Mouse (Mus musculus) right cerebral cortex, postnatal 36 days (tissue): ENCODE measurements around the gene Zyg11b.

Source experiments
- DNase-seq, 2 experiments: peaks; one replicate each; pipeline ENCODE4 v3.0.0; 2022; ENCODE audit warnings: low spot score in 2 of 2, mixed read lengths in 1 of 2

Gene Zyg11b

DNA sequence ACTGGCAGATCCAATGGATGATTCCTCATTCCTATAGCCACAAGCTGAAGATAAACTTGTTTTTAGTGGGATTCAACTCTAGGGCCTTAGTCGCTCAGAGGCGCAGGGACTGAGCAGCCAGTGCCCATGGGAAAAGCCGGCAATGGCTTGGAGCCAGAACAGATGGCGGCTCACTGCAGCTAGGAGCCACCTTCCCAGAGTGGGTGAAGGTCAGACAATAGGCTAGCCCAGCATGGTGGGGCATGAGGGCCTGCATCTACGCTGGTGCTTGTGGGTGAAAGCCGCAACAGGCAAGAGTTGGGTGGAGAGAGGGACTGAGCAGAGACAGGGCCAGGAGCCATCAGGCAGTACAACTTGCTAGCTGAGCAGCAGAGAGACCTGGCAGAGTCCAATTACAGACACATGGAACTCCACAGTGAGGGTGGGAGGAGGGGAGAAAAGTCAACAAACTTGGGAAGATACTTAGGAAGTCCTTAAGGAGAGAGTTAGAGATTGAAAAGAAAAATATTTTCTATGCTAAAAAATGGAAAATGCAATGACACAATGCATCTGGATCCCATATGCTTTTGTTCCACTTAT is 104.5 kb downstream of the Zyg11b start:
- no peak for DNase-seq

- no peak for DNase-seq
These were observed 108.0 kb downstream of the Zyg11b start for GRCm38 (mm10) chr4:108192821-108193323.

GRCm38 (mm10) chr4:108182278-108182677 is 118.6 kb downstream of the Zyg11b start:
- no peak for DNase-seq
